Mouse (Mus musculus) neutrophil, adult 83 days (primary cell): Measurements from ENCODE around the gene Lim2. TPM values are rescaled to one million over a fixed set of nuclear protein-coding genes. Genes with fewer than 3 reads are reported as not detected.

ENCODE experiments used
- total RNA-seq, 2 experiments: library from RNA; stranded (reverse); gene quantifications; one replicate each; pipeline ENCODE4 v1.2.4; 2023

Gene Lim2
- total RNA-seq, result not detected

GRCm38 (mm10) chr7:43427406-43427805 is at the start of gene Lim2:
Gene Lim2, plus strand, starts transcription at chr7:43427670.

GRCm38 (mm10) chr7:43408131-43408553 is 19.3 kb upstream of the Lim2 start, which contains the start of gene Siglecg:
Gene Siglecg, plus strand, starts transcription at chr7:43408204.

GRCm38 (mm10) chr7:43436341-43437255 is 9.1 kb downstream of the Lim2 start, which contains the start of gene Nkg7:
Gene Nkg7, plus strand, starts transcription at chr7:43437073.

GRCm38 (mm10) chr7:43440482-43440881 is 13.0 kb downstream of the Lim2 start, which contains the start of gene Cldnd2:
Gene Cldnd2, plus strand, starts transcription at chr7:43440782.

GRCm38 (mm10) chr7:43443917-43444293 is 16.4 kb downstream of the Lim2 start, which contains the start of the genes Etfb and Gm45233:
Gene Etfb, plus strand, starts transcription at chr7:43444083.
Gene Gm45233, plus strand, starts transcription at chr7:43444128.

GRCm38 (mm10) chr7:43462851-43463250 is 35.4 kb downstream of the Lim2 start, which contains the start of gene Vsig10l:
Gene Vsig10l, plus strand, starts transcription at chr7:43463151.

Other genes with a start within 250 kb of the Lim2 start
- 10 to 100 TPM; 15.7 to 23.0 TPM for gene Zfp715, start 114.4 kb upstream of the Lim2 start, total RNA-seq
- gene Siglecf, start 76.3 kb upstream of the Lim2 start, total RNA-seq, result 10 to 100 TPM in 1 of 2 experiments, 1 to 10 TPM in 1; 8.4 to 10.2 TPM
- 10 to 100 TPM; 50.8 to 51.6 TPM for gene Siglecg, start 19.5 kb upstream of the Lim2 start, total RNA-seq
- gene Nkg7, start 9.4 kb downstream of the Lim2 start, total RNA-seq, result 10 to 100 TPM; 30.2 to 33.5 TPM
- under 1 TPM in 1 of 2 experiments, not detected in 1; 0.73 TPM for gene Cldnd2, start 13.1 kb downstream of the Lim2 start, total RNA-seq
- 10 to 100 TPM; 55.9 to 73.8 TPM for gene Etfb, start 16.4 kb downstream of the Lim2 start, total RNA-seq
- gene Gm45233, start 16.5 kb downstream of the Lim2 start, total RNA-seq, result not detected
- gene Vsig10l, start 35.5 kb downstream of the Lim2 start, total RNA-seq, result 10 to 100 TPM; 10.8 to 11.0 TPM
- gene Iglon5, start 62.4 kb downstream of the Lim2 start, total RNA-seq, result not detected
- not detected for gene 4931406B18Rik, start 78.3 kb downstream of the Lim2 start, total RNA-seq
- 100 to 1,000 TPM; 339 to 380 TPM for gene Cd33, start 116.8 kb downstream of the Lim2 start, total RNA-seq
- 1 to 10 TPM; 2.8 to 3.0 TPM for gene Zfp658, start 134.6 kb downstream of the Lim2 start, total RNA-seq
- 10 to 100 TPM; 11.2 to 11.9 TPM for gene Zfp719, start 151.9 kb downstream of the Lim2 start, total RNA-seq
- gene Zfp819, start 179.5 kb downstream of the Lim2 start, total RNA-seq, result under 1 TPM; 0.29 to 0.37 TPM
- gene Ceacam18, start 207.0 kb downstream of the Lim2 start, total RNA-seq, result under 1 TPM in 1 of 2 experiments, not detected in 1; 0.22 TPM
- gene Siglece, start 232.5 kb downstream of the Lim2 start, total RNA-seq, result 100 to 1,000 TPM; 147 to 167 TPM
- 1 to 10 TPM; 3.0 to 3.6 TPM for gene Ctu1, start 244.3 kb downstream of the Lim2 start, total RNA-seq